Mouse (Mus musculus): Measurements from ENCODE around the gene Diaph2. TPM values are rescaled to one million over a fixed set of nuclear protein-coding genes. Genes with fewer than 3 reads are reported as not detected.

Diaph2 gene
- 7.8 and 7.9 TPM in 2 replicates for polyA plus RNA-seq (2016; fragmentation: Nextera tagmentation; extraction: Ambion mirVana)

- Histone ChIP-seq H3K27ac (no peak within 1 kb of the TSS; the same call in 1 of the 2 replicates), H3K36me3 (replicated peaks) (no peaks in the 10 kb centered on the region), H3K27me3 (no peaks in the 10 kb centered on the region), H3K4me1 (no peaks in the 10 kb centered on the region), H3K4me3 (replicated peaks) (peak within 1 kb of the TSS; percentile 55), H3K9ac (peak within 1 kb of the TSS; percentile 56), H3K9me3 (no peaks in the 10 kb centered on the region), H3K4me2 (peak within 1 kb of the TSS; percentile 51)
- 21% methylated on average over 49 of the region's 49 CpGs for WGBS
- peak; percentile 97 for ATAC-seq (ENCODE audit: low FRiP score)
These were observed at the start of gene Diaph2 for GRCm38 (mm10) chrX:129749571-129750061. TSS of gene Diaph2 (plus strand) at chrX:129749742.

DNA sequence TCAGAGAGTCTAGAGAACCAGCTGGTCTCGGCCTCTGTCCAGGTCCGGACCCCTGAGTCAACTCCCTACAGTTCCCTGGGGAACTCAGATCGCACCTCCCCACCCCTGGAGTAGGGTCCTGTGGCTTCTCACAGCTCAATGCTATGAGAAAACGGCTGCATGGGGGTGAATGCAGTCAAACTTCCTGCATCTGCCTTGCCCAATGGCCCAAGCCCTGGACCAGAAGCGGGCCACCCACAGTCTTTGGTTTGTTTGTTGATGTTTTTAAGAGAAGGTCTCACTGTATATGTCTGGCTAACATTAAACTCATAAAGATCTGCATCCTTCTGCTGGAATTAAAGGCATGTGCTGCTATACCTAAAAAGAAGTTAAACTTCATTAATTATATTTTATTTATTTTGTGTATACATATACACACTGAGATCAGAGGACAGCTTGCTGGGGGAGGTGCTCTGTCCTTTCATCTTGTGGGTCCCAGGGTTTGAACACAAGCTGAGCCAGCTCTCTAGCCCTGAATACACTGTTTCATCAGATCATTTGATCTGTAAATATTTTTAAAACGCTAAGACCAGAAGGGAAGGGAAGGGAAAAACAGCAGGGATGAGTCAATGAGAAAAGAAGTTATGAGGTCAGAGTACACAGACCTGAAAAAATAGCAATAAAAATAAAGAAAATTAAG, 47.8 kb upstream of the Diaph2 start:
- no peak overlapping the region for H3K9ac ChIP-seq
- H3K4me3 ChIP-seq (replicated peaks), result no peak overlapping the region
- no peak for ATAC-seq (ENCODE audit: low FRiP score)
- 72% methylated on average over 6 of the region's 6 CpGs for WGBS
- no peaks in the 10 kb centered on the region for H3K9me3 ChIP-seq
- H3K27me3 ChIP-seq, result no peaks in the 10 kb centered on the region
- no peaks in the 10 kb centered on the region for H3K36me3 ChIP-seq (replicated peaks)
- no peaks in the 10 kb centered on the region for H3K4me1 ChIP-seq
- no peak overlapping the region for H3K27ac ChIP-seq
- H3K4me2 ChIP-seq, result no peak overlapping the region

GRCm38 (mm10) chrX:129709656-129710055, 39.9 kb upstream of the Diaph2 start:
- no peak overlapping the region for H3K9ac ChIP-seq
- no peaks in the 10 kb centered on the region for H3K27me3 ChIP-seq
- no peak overlapping the region for H3K4me3 ChIP-seq (replicated peaks)
- H3K9me3 ChIP-seq, result no peaks in the 10 kb centered on the region
- H3K4me2 ChIP-seq, result no peak overlapping the region
- H3K27ac ChIP-seq, result no peak overlapping the region
- ATAC-seq (ENCODE audit: low FRiP score), result no peak
- no peaks in the 10 kb centered on the region for H3K36me3 ChIP-seq (replicated peaks)
- H3K4me1 ChIP-seq, result no peaks in the 10 kb centered on the region
- 74% methylated on average over 2 of the region's 2 CpGs for WGBS

- ATAC-seq (ENCODE audit: low FRiP score), result no peak
- no peak overlapping the region for H3K27ac ChIP-seq
- no peaks in the 10 kb centered on the region for H3K4me1 ChIP-seq
- H3K36me3 ChIP-seq (replicated peaks), result no peaks in the 10 kb centered on the region
- WGBS, result 60% methylated on average over 2 of the region's 2 CpGs
- no peaks in the 10 kb centered on the region for H3K27me3 ChIP-seq
- H3K4me2 ChIP-seq, result no peak overlapping the region
- H3K9ac ChIP-seq, result no peak overlapping the region
- no peaks in the 10 kb centered on the region for H3K9me3 ChIP-seq
- H3K4me3 ChIP-seq (replicated peaks), result no peak overlapping the region
These were observed 20.8 kb upstream of the Diaph2 start for GRCm38 (mm10) chrX:129728717-129729220.

- Histone ChIP-seq H3K27ac (no peak overlapping the region), H3K9me3 (no peaks in the 10 kb centered on the region), H3K4me3 (replicated peaks) (no peak overlapping the region), H3K4me1 (no peaks in the 10 kb centered on the region), H3K4me2 (no peak overlapping the region), H3K36me3 (replicated peaks) (no peaks in the 10 kb centered on the region), H3K27me3 (no peaks in the 10 kb centered on the region), H3K9ac (no peak overlapping the region)
- 38% methylated on average over 1 of the region's 1 CpGs for WGBS
- no peak for ATAC-seq (ENCODE audit: low FRiP score)
These were observed 13.0 kb upstream of the Diaph2 start for GRCm38 (mm10) chrX:129736562-129736961.

DNA sequence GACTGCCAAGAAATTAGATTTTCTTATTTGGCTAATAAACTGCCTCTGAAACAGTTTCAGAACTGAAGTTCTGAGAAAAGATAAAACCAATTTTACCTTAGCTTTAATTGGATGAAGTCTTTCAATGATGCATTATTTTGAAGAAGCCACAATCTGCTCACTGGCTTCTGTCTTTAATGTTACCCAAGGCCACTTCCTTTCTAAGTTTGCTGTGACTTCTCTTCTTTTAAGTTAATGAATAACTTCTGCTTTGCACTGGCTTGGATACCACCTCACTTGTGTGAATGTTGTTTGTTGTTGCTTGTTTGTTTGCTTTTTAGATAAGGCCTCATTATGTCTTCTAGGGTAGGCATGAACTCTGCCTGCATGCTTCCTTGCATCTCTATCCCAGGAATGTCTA, 10.3 kb upstream of the Diaph2 start:
- Histone ChIP-seq H3K4me2 (no peak overlapping the region), H3K27ac (no peak overlapping the region), H3K36me3 (replicated peaks) (no peaks in the 10 kb centered on the region), H3K9me3 (no peaks in the 10 kb centered on the region), H3K9ac (no peak overlapping the region), H3K27me3 (no peaks in the 10 kb centered on the region), H3K4me3 (replicated peaks) (no peak overlapping the region), H3K4me1 (no peaks in the 10 kb centered on the region)
- ATAC-seq (ENCODE audit: low FRiP score), result no peak

GRCm38 (mm10) chrX:129742981-129743380, 6.6 kb upstream of the Diaph2 start:
- no peaks in the 10 kb centered on the region for H3K4me1 ChIP-seq
- no peak for ATAC-seq (ENCODE audit: low FRiP score)
- no peaks in the 10 kb centered on the region for H3K9me3 ChIP-seq
- H3K9ac ChIP-seq, result no peak overlapping the region
- no peaks in the 10 kb centered on the region for H3K36me3 ChIP-seq (replicated peaks)
- WGBS, result 86% methylated on average over 3 of the region's 3 CpGs
- H3K4me2 ChIP-seq, result no peak overlapping the region
- H3K4me3 ChIP-seq (replicated peaks), result no peak overlapping the region
- H3K27ac ChIP-seq, result no peak overlapping the region
- no peaks in the 10 kb centered on the region for H3K27me3 ChIP-seq

- Histone ChIP-seq H3K9ac (no peak overlapping the region), H3K4me3 (replicated peaks) (no peak overlapping the region), H3K36me3 (replicated peaks) (no peaks in the 10 kb centered on the region), H3K27ac (no peak overlapping the region), H3K27me3 (no peaks in the 10 kb centered on the region), H3K4me2 (no peak overlapping the region), H3K9me3 (no peaks in the 10 kb centered on the region), H3K4me1 (no peaks in the 10 kb centered on the region)
- 78% methylated on average over 3 of the region's 3 CpGs for WGBS
- no peak for ATAC-seq (ENCODE audit: low FRiP score)
These were observed 3.6 kb upstream of the Diaph2 start for GRCm38 (mm10) chrX:129745976-129746375.

DNA sequence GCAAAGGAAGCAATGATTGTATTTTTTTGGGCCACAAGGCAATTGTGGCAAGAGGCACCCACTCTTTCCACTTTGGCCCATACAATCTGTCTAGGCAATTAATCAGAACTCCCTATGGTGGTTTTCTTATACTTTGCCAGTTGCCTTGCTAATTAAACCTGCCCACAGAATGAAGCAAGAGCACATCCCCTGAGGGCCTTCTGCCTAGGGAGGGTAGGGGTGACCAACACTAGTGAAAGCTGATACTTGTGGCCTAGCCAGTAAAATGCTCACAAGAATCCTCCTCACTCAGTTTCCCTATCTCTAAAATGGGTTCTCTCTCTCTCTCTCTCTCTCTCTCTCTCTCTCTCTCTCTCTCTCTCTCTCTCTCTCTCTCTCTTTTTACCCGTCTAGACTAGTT, 440 bp upstream of the Diaph2 start:
- Histone ChIP-seq H3K9me3 (no peaks in the 10 kb centered on the region), H3K9ac (no peak overlapping the region), H3K4me2 (peak overlapping the region; percentile 51), H3K4me3 (replicated peaks) (peak overlapping the region; percentile 55), H3K4me1 (no peaks in the 10 kb centered on the region), H3K27me3 (no peaks in the 10 kb centered on the region), H3K27ac (no peak overlapping the region), H3K36me3 (replicated peaks) (no peaks in the 10 kb centered on the region)
- ATAC-seq (ENCODE audit: low FRiP score), result 0 out of 2 replicates have a peak, but pooled peaks have one; percentile 47
- WGBS, result 43% methylated on average over 1 of the region's 1 CpGs

GRCm38 (mm10) chrX:129750094-129750569, 590 bp downstream of the Diaph2 start:
- Histone ChIP-seq H3K4me1 (no peaks in the 10 kb centered on the region), H3K9me3 (no peaks in the 10 kb centered on the region), H3K9ac (peak overlapping the region; percentile 56), H3K36me3 (replicated peaks) (no peaks in the 10 kb centered on the region), H3K27me3 (no peaks in the 10 kb centered on the region), H3K4me3 (replicated peaks) (peak overlapping the region; percentile 55), H3K27ac (no peak overlapping the region; the same call in 1 of the 2 replicates), H3K4me2 (peak overlapping the region; percentile 51)
- WGBS, result 16% methylated on average over 30 of the region's 31 CpGs
- ATAC-seq (ENCODE audit: low FRiP score), result peak; percentile 78

GRCm38 (mm10) chrX:129750606-129751005, 1.1 kb downstream of the Diaph2 start:
- Histone ChIP-seq H3K36me3 (replicated peaks) (no peaks in the 10 kb centered on the region), H3K4me2 (peak overlapping the region; percentile 51), H3K27ac (no peak overlapping the region), H3K9me3 (no peaks in the 10 kb centered on the region), H3K9ac (peak overlapping the region; percentile 56), H3K4me3 (replicated peaks) (peak overlapping the region; percentile 55), H3K27me3 (no peaks in the 10 kb centered on the region), H3K4me1 (no peaks in the 10 kb centered on the region)
- ATAC-seq (ENCODE audit: low FRiP score), result peak; percentile 18; the same call in 1 of the 2 replicates
- 14% methylated on average over 6 of the region's 6 CpGs for WGBS

DNA sequence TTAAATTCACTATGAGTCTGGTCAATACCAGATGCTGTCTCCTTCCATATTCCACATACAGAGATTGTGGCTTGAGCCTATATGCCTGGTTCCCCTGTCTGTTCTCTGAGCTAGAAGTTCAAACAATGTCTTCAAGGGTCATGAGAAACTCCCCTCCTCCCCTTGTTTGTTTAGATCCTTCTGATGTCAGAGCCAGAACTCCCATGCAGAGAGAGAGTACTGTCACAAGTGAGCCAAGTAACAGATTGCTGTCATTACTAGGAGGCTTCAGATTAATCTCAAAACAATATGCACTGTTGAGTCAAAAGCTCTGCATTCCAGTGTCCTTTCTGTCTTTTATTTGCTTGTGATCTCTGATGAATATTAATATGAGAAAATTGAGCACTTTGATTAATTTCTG, 7.1 kb downstream of the Diaph2 start:
- Histone ChIP-seq H3K9me3 (no peaks in the 10 kb centered on the region), H3K4me2 (no peak overlapping the region), H3K27me3 (no peaks in the 10 kb centered on the region), H3K4me3 (replicated peaks) (no peak overlapping the region), H3K9ac (no peak overlapping the region), H3K27ac (no peak overlapping the region), H3K36me3 (replicated peaks) (no peaks in the 10 kb centered on the region), H3K4me1 (no peaks in the 10 kb centered on the region)
- ATAC-seq (ENCODE audit: low FRiP score), result no peak

- Histone ChIP-seq H3K4me3 (replicated peaks) (no peak overlapping the region), H3K9ac (no peak overlapping the region), H3K4me1 (no peaks in the 10 kb centered on the region), H3K36me3 (replicated peaks) (no peaks in the 10 kb centered on the region), H3K27me3 (no peaks in the 10 kb centered on the region), H3K27ac (no peak overlapping the region), H3K4me2 (no peak overlapping the region), H3K9me3 (no peaks in the 10 kb centered on the region)
- ATAC-seq (ENCODE audit: low FRiP score), result no peak
- 86% methylated on average over 2 of the region's 2 CpGs for WGBS
These were observed 13.1 kb downstream of the Diaph2 start for GRCm38 (mm10) chrX:129762649-129763048.
